ENCODE assay signal across 24 mouse cellular contexts in the genomic region with DNA sequence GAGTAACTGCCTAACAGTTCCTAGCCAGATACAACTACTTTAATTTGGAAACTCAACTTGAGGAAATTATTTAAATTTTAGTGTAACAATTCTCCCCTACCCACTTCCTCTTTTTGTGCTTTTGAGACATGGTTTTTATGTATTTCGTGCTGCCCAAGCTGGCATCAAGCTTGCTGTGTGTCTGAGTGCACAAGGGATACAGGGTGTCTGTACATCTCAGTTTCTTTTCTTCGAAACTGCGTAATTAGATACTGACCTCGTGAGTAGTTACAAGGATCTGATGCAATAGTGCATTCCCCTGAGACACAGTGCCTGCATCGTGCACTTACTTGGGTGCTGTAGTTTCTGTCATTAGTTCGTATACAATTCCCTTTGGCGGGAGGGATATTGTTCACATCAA.
DNase-seq lines count a peak whose midpoint lies in the region; ATAC-seq and TF ChIP-seq lines count a peak whose summit lies in the region.
"Had no signal": no experiment of that assay in that cellular context is flagged by ENCODE, and none has a peak within 500 bp of the region (broad histone marks: within the 10 kb centered on the region; RNA-seq: fewer than 3 reads in every experiment).

No protein-coding gene starts in this region.

- DNase-seq in liver, postnatal 0 days, result no peak
- peak; percentile 66 to 70 for DNase-seq in B cell, adult 2 months
- no peak for DNase-seq in thymus, postnatal 14 days
- no peak for DNase-seq in cerebellum, postnatal 10 days
- DNase-seq: adrenal gland, postnatal 14 days; cerebellum, adult 9-10 months; gastrocnemius, postnatal 14 days; kidney, adult 11 months; kidney, postnatal 4 days; left cerebral cortex, postnatal 4 days; lung, postnatal 10 days had no signal

- no peak overlapping the region for H3K4me2 ChIP-seq in liver, postnatal 0 days (ENCODE audit: low read depth, low read length)
- H3K4me2 ChIP-seq in liver, embryonic 12.5 days, result no peak overlapping the region
- H3K4me2 ChIP-seq in midbrain, embryonic 16.5 days (ENCODE audit: low read length), result no peak overlapping the region
- H3K4me2 ChIP-seq: hindbrain, embryonic 13.5 days; kidney, embryonic 15.5 days; limb, embryonic 15.5 days; liver, embryonic 15.5 days; midbrain, embryonic 15.5 days; neural tube, embryonic 15.5 days had no signal

- no peak for TF ChIP-seq EP300 in liver, postnatal 0 days (IDR thresholded peaks at IDR 0.05; ENCODE audit: low read depth)

- peak; percentile 49 for ATAC-seq in liver, postnatal 0 days
- ATAC-seq in liver, embryonic 12.5 days, result no peak
- ATAC-seq in common myeloid progenitor, adult 5-6 weeks (replicated peaks; ENCODE audit: low read depth, poor library complexity, severe bottlenecking), result peak; percentile 83
- ATAC-seq in monocyte, adult 5-6 weeks (replicated peaks; ENCODE audit: insufficient number of reproducible peaks, low FRiP score, low TSS enrichment, poor library complexity, severe bottlenecking), result peak; percentile 83
- ATAC-seq in midbrain, embryonic 16.5 days, result no peak
- ATAC-seq: forebrain, embryonic 16.5 days had no signal

- no peaks in the 10 kb centered on the region for H3K27me3 ChIP-seq in liver, postnatal 0 days (ENCODE audit: insufficient read depth, low read length)
- no peaks in the 10 kb centered on the region for H3K27me3 ChIP-seq in liver, embryonic 12.5 days (replicated peaks)
- H3K27me3 ChIP-seq in midbrain, embryonic 16.5 days (ENCODE audit: control insufficient read depth, insufficient read depth, low read depth, low read length), result no peaks in the 10 kb centered on the region
- H3K27me3 ChIP-seq: hindbrain, embryonic 13.5 days; kidney, embryonic 15.5 days; limb, embryonic 15.5 days; liver, embryonic 15.5 days; midbrain, embryonic 15.5 days; neural tube, embryonic 15.5 days had no signal

- H3K4me1 ChIP-seq in liver, postnatal 0 days (ENCODE audit: insufficient read depth), result peaks cover 3% of the 10 kb centered on the region; the same call in 1 of the 2 replicates
- H3K4me1 ChIP-seq in liver, embryonic 12.5 days, result no peaks in the 10 kb centered on the region
- no peaks in the 10 kb centered on the region for H3K4me1 ChIP-seq in midbrain, embryonic 16.5 days (ENCODE audit: control insufficient read depth, insufficient read depth, low read length)
- H3K4me1 ChIP-seq: kidney, embryonic 15.5 days; limb, embryonic 15.5 days; liver, embryonic 15.5 days; midbrain, embryonic 15.5 days had no signal

- H3K4me3 ChIP-seq in liver, postnatal 0 days (ENCODE audit: low read depth, low read length), result no peak overlapping the region
- no peak overlapping the region for H3K4me3 ChIP-seq in liver, embryonic 12.5 days
- H3K4me3 ChIP-seq in midbrain, embryonic 16.5 days (ENCODE audit: low read depth, low read length), result no peak overlapping the region
- H3K4me3 ChIP-seq: forebrain, embryonic 10.5 days; hindbrain, embryonic 13.5 days; kidney, embryonic 15.5 days; limb, embryonic 15.5 days; liver, embryonic 15.5 days; midbrain, embryonic 15.5 days; neural tube, embryonic 15.5 days had no signal

- no peak overlapping the region for H3K9ac ChIP-seq in liver, postnatal 0 days (replicated peaks)
- no peak overlapping the region for H3K9ac ChIP-seq in liver, embryonic 12.5 days
- no peak overlapping the region for H3K9ac ChIP-seq in midbrain, embryonic 16.5 days (ENCODE audit: low read depth, low read length)
- H3K9ac ChIP-seq: hindbrain, embryonic 13.5 days; kidney, embryonic 15.5 days; limb, embryonic 15.5 days; liver, embryonic 15.5 days; midbrain, embryonic 15.5 days; neural tube, embryonic 15.5 days had no signal

- TF ChIP-seq CTCF in liver, postnatal 0 days (IDR thresholded peaks at IDR 0.05; ENCODE audit: low read depth), result no peak

- H3K9me3 ChIP-seq in liver, postnatal 0 days (ENCODE audit: low read length), result no peaks in the 10 kb centered on the region
- H3K9me3 ChIP-seq in liver, embryonic 12.5 days (replicated peaks), result no peaks in the 10 kb centered on the region
- no peaks in the 10 kb centered on the region for H3K9me3 ChIP-seq in midbrain, embryonic 16.5 days (replicated peaks; ENCODE audit: control insufficient read depth, low read length, poor library complexity, severe bottlenecking)
- H3K9me3 ChIP-seq: forebrain, embryonic 10.5 days; hindbrain, embryonic 13.5 days; kidney, embryonic 15.5 days; limb, embryonic 15.5 days; liver, embryonic 15.5 days; midbrain, embryonic 15.5 days; neural tube, embryonic 15.5 days had no signal

- WGBS in liver, postnatal 0 days (ENCODE audit: insufficient replicate concordance), result 60% methylated on average over 7 of the region's 7 CpGs
- 75% methylated on average over 7 of the region's 7 CpGs for whole genome bisulfite sequencing in liver, embryonic 12.5 days (ENCODE audit: insufficient replicate concordance)
- 81% methylated on average over 7 of the region's 7 CpGs for WGBS in midbrain, embryonic 16.5 days

- no peaks in the 10 kb centered on the region for H3K36me3 ChIP-seq in liver, postnatal 0 days (replicated peaks; ENCODE audit: insufficient read depth, low read length)
- no peaks in the 10 kb centered on the region for H3K36me3 ChIP-seq in liver, embryonic 12.5 days
- no peaks in the 10 kb centered on the region for H3K36me3 ChIP-seq in midbrain, embryonic 16.5 days (ENCODE audit: control insufficient read depth, insufficient read depth, low read length)
- H3K36me3 ChIP-seq: forebrain, embryonic 10.5 days; hindbrain, embryonic 13.5 days; kidney, embryonic 15.5 days; limb, embryonic 15.5 days; liver, embryonic 15.5 days; midbrain, embryonic 15.5 days; neural tube, embryonic 15.5 days had no signal

- no peak overlapping the region for H3K27ac ChIP-seq in liver, postnatal 0 days (ENCODE audit: low read depth)
- no peak overlapping the region for H3K27ac ChIP-seq in liver, embryonic 12.5 days
- no peak overlapping the region for H3K27ac ChIP-seq in midbrain, embryonic 16.5 days (ENCODE audit: low read length)
- H3K27ac ChIP-seq: forebrain, embryonic 10.5 days; kidney, embryonic 15.5 days; limb, embryonic 15.5 days; liver, embryonic 15.5 days; stomach, postnatal 0 days had no signal

Comparison
In these comparisons a context has a peak if more than half of its experiments do, and no peak if none do; other contexts are left out.
1. ATAC-seq: peak in liver, postnatal 0 days (single experiment), common myeloid progenitor, adult 5-6 weeks (single experiment) and monocyte, adult 5-6 weeks (single experiment); none in liver, embryonic 12.5 days (single experiment) and midbrain, embryonic 16.5 days (single experiment).
2. DNase-seq: peak in B cell, adult 2 months (2 of 2); none in liver, postnatal 0 days (single experiment), thymus, postnatal 14 days (single experiment) and cerebellum, postnatal 10 days (0 of 2).